Mouse (Mus musculus) neural tube, embryonic 11.5 days (tissue): ENCODE measurements at regions not wholly inside any gene's neighbourhood (a gene's known extent, or its start where the extent isn't known, plus 50 kb on each side); places are given as distances from the start of the nearest gene placed in this dataset.

Experiments used
- ATAC-seq: fragments of 200-750 bp; cut with Nextera tagmentation; 2 replicates; pipeline ENCODE4 v1.8.0; 2017; ENCODE audit warnings: moderate number of reproducible peaks, mild to moderate bottlenecking, moderate TSS enrichment, moderate library complexity; ENCODE audit not compliant: insufficient read depth, low FRiP score, low TSS enrichment
- DNase-seq: peaks from one replicate; pipeline ENCODE4 v3.0.0-alpha.2; 2015; ENCODE audit warnings: low spot score
- H3K27ac ChIP-seq: fragments of 300-500 bp; sonication (generic); 2 replicates; pipeline ENCODE4 v1.5.1; 2014; ENCODE audit warnings: low read depth, mild to moderate bottlenecking, low read length
- H3K27me3 ChIP-seq: fragments of 300-500 bp; sonication (generic); 2 replicates; pipeline ENCODE4 v1.6.1; 2014; ENCODE audit warnings: mild to moderate bottlenecking, low read length, mixed read lengths; ENCODE audit not compliant: control insufficient read depth, insufficient read depth
- H3K36me3 ChIP-seq: fragments of 300-500 bp; sonication (generic); 2 replicates; pipeline ENCODE4 v1.6.1; 2014; ENCODE audit warnings: mild to moderate bottlenecking, low read length, moderate library complexity, mixed read lengths; ENCODE audit not compliant: control insufficient read depth, insufficient read depth
- H3K4me1 ChIP-seq: fragments of 300-500 bp; sonication (generic); 2 replicates; pipeline ENCODE4 v1.6.1; 2014; ENCODE audit warnings: low read length, mixed read lengths; ENCODE audit not compliant: control insufficient read depth, insufficient read depth
- H3K4me2 ChIP-seq: fragments of 300-500 bp; sonication (generic); 2 replicates; pipeline ENCODE4 v1.6.1; 2014; ENCODE audit warnings: low read depth, mild to moderate bottlenecking, moderate library complexity
- H3K4me3 ChIP-seq: fragments of 300-500 bp; sonication (generic); 2 replicates; pipeline ENCODE4 v1.5.1; 2014; ENCODE audit warnings: low read depth, low read length
- H3K9ac ChIP-seq: fragments of 300-500 bp; sonication (generic); 2 replicates; pipeline ENCODE4 v1.6.1; 2014; ENCODE audit warnings: mild to moderate bottlenecking, low read length
- H3K9me3 ChIP-seq: fragments of 300-500 bp; sonication (generic); 2 replicates; pipeline ENCODE4 v1.6.1; 2016; ENCODE audit warnings: low read length; ENCODE audit not compliant: control insufficient read depth
- WGBS: fragments of 180-500 bp; shearing (Covaris S2); extraction: QIAGEN DNeasy Blood & Tissue Kit; methylation state at CpG from one replicate; pipeline ENCODE4 v1.1.7; 2014; 5-methylcytosine and 5-hydroxymethylcytosine counted together

DNA sequence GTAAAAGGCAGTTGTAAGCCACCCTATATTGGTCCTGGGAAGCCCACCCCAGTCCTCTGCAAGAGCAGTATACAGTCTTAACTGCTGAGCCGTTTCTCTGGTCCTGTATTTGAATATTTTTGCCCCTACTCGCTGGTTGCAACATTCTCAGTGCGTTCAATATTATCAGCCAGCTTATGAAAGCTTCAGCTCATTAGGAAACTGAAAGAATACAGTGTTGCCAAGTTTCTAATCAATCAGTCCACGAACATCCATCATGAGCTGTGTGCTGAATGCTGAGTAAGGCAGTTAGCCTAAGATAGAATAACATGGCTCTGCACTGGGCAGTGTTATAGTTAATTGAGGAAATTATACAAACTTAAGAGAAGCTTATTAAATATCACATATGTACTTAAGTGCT, 148.7 kb downstream of the Tmem26 start:
- Histone ChIP-seq H3K9ac (no peak overlapping the region), H3K27ac (no peak overlapping the region), H3K4me2 (no peak overlapping the region), H3K4me1 (no peaks in the 10 kb centered on the region), H3K4me3 (no peak overlapping the region), H3K36me3 (no peaks in the 10 kb centered on the region), H3K27me3 (no peaks in the 10 kb centered on the region), H3K9me3 (no peaks in the 10 kb centered on the region)
- ATAC-seq (no peak), DNase-seq (no peak)
- 83% methylated on average over 4 of the region's 4 CpGs for WGBS

DNA sequence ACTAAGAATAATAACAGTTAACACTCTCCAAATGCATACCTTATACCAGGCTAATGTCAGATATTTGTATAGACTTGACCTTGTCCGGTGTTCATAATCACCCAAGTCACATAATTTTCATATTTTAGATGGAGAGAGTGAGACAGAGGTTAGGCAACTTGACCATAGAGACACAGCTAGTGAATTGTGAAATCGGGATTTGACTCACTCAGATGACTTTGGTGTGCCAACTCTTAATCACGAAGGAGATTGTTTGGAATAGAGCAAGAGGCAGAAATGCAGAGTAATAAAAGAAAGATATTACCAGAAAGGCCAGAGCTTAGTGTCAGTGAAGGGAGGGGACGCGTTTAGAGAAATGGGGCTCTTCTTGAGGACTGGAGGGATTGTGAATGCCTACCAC, 152.2 kb downstream of the Tmem26 start:
- H3K9ac ChIP-seq, result no peak overlapping the region
- no peak overlapping the region for H3K27ac ChIP-seq
- no peaks in the 10 kb centered on the region for H3K4me1 ChIP-seq
- 91% methylated on average over 5 of the region's 5 CpGs for WGBS
- H3K9me3 ChIP-seq, result no peaks in the 10 kb centered on the region
- no peak overlapping the region for H3K4me2 ChIP-seq
- no peaks in the 10 kb centered on the region for H3K36me3 ChIP-seq
- no peak overlapping the region for H3K4me3 ChIP-seq
- H3K27me3 ChIP-seq, result no peaks in the 10 kb centered on the region
- no peak for ATAC-seq
- no peak for DNase-seq

DNA sequence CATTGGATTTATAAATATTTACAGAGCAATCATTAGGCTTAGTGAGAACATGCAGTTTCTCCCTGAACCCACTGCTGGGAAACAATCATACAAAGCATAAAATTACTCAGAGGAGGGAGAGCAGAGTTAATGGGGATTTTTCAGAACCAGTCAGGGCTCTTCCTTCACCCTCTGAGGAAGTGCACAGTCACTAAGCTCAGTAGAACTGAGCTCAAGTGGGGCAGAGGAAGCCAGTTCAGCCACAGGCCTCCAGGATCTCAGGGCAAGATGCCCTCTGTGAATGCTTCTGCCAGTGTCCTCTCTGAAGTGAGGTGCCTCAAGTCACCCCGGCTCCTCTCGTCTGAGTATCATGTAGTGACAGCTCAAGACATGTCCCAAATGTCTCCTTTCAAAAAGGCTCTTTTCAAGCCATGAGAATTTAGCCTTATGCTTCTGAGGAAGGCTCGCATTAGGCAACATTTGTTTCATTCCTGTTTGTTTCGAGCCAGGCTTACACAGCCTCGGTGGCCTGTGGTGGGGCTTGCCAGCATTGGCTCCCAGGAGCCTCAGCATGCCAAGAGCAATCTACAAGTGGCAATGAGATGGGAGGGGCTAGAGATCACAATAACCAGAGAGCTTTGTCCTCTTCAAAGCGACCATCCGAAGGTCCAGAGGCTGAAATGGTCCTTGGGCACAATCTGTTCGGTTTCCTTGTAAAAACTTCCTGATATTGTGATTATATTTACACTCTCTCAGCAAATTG, 169.8 kb downstream of the Tmem26 start:
- no peak overlapping the region for H3K9ac ChIP-seq
- no peak for ATAC-seq
- WGBS, result 77% methylated on average over 8 of the region's 8 CpGs

DNA sequence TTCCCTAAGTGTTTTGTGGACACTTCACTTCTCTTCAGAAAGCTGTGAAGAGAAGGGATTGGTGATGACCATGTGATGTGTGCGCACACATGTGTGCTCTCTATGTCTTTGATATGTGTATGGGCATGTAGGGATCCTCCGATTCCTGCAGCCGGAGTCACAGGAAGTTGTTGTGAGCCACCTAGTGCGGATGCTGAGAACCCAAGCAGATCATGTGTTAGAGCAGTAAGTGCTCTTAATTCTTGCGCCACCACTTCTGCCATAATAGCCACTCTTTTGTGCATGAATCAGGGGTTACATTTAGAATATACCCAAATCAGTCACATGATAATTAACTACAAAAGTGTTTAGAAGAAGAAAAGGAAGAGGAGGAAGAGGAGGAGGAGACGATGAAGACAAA, 170.7 kb downstream of the Tmem26 start:
- Histone ChIP-seq H3K4me2 (no peak overlapping the region), H3K27ac (no peak overlapping the region), H3K27me3 (no peaks in the 10 kb centered on the region), H3K9me3 (no peaks in the 10 kb centered on the region), H3K4me3 (no peak overlapping the region), H3K36me3 (no peaks in the 10 kb centered on the region), H3K9ac (no peak overlapping the region), H3K4me1 (no peaks in the 10 kb centered on the region)
- WGBS, result 92% methylated on average over 6 of the region's 6 CpGs
- DNase-seq (no peak), ATAC-seq (no peak)

More for the DNA sequence above, 169.8 kb downstream of the Tmem26 start:
- H3K9me3 ChIP-seq, result no peaks in the 10 kb centered on the region
- no peak overlapping the region for H3K4me3 ChIP-seq
- H3K4me2 ChIP-seq, result no peak overlapping the region
- H3K27me3 ChIP-seq, result no peaks in the 10 kb centered on the region
- no peaks in the 10 kb centered on the region for H3K36me3 ChIP-seq
- no peaks in the 10 kb centered on the region for H3K4me1 ChIP-seq
- DNase-seq, result no peak
- H3K27ac ChIP-seq, result no peak overlapping the region

DNA sequence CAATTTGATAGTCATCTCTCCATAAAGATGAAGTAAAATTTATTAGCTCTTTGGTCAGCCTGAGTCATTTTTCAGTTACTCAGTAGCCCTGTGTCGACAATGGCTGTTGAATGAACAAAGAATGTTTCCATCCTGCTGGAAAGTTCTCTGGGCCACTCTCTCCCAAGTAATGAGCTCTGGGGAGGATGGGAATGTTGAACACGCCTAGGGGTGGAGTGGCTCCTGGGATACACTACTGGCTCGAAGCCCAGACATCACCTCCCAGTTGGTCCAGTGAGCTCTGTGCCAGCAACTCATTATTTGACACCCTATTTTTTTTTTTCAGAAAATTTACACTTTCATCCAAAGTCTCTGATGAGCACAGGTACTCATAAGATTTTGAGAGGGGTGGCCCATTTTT, 174.1 kb downstream of the Tmem26 start:
- H3K9ac ChIP-seq, result no peak overlapping the region
- H3K27me3 ChIP-seq, result no peaks in the 10 kb centered on the region
- H3K4me2 ChIP-seq, result no peak overlapping the region
- no peak overlapping the region for H3K4me3 ChIP-seq
- H3K9me3 ChIP-seq, result no peaks in the 10 kb centered on the region
- H3K4me1 ChIP-seq, result no peaks in the 10 kb centered on the region
- no peak overlapping the region for H3K27ac ChIP-seq
- DNase-seq (no peak), ATAC-seq (no peak)
- H3K36me3 ChIP-seq, result no peaks in the 10 kb centered on the region
- 87% methylated on average over 3 of the region's 3 CpGs for WGBS

DNA sequence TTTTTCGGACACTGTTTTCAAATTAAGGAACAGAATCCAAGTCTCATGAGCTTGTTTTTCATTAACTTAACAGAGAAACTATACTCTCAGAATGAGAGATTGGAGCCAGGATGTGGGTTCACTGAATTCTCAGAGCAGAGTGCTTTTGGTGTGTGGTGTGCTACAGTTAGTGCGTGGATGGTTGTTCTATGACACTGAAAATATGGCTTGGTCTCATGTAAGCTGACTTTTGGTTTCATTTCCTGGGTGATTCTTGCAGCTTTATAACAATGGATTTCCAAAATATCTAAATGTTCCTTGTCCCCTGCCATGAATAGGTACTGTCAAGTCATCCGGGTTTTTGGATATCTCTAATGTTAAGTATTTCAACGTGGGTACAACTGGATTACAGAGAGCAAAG, 177.7 kb downstream of the Tmem26 start:
- Histone ChIP-seq H3K4me3 (no peak overlapping the region), H3K4me2 (no peak overlapping the region), H3K27me3 (no peaks in the 10 kb centered on the region), H3K9me3 (no peaks in the 10 kb centered on the region), H3K9ac (no peak overlapping the region), H3K36me3 (no peaks in the 10 kb centered on the region), H3K4me1 (no peaks in the 10 kb centered on the region), H3K27ac (no peak overlapping the region)
- DNase-seq, result no peak
- no peak for ATAC-seq
- WGBS, result 85% methylated on average over 4 of the region's 4 CpGs

DNA sequence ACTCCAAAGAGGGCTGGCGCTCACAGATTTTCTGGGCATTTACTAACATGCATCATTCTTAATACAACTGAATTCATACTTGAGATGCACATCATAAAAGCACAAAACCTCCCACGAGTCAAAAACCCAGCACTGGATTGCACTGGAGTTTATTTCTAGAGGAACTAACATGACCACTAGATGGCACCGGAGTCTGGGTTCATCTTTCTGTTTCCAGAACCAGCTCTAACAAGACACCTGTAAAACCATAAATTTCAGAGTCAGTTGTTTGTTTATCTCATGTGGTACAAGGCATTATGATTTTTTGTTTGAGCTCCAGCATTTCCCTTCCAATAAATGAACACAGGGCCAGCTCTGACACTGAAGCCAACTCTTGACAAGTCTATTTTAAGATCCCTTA, 179.2 kb downstream of the Tmem26 start:
- H3K4me3 ChIP-seq, result no peak overlapping the region
- H3K36me3 ChIP-seq, result no peaks in the 10 kb centered on the region
- no peaks in the 10 kb centered on the region for H3K27me3 ChIP-seq
- no peak overlapping the region for H3K4me2 ChIP-seq
- no peaks in the 10 kb centered on the region for H3K4me1 ChIP-seq
- H3K9ac ChIP-seq, result no peak overlapping the region
- ATAC-seq (no peak), DNase-seq (no peak)
- WGBS, result 37% methylated on average over 3 of the region's 3 CpGs
- H3K9me3 ChIP-seq, result no peaks in the 10 kb centered on the region
- no peak overlapping the region for H3K27ac ChIP-seq

DNA sequence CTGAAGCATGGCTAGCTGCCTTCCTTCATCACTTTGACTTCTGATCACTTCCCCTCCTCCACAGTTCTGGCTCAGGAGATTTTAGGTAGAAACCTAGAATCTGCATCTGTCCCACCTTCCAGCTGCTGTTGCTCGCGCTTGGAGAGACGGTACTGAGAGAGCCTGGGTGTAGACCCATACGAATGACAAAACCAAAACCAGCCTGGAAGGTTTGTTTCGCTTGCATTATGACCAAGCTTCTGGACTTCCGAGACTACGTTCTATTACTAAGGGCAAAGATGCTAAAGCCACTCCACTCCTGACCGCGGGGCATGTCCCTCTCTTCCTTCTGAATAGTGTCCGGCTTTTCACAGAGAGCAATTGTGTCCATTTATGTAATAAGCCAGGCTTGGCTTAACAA, 180.9 kb downstream of the Tmem26 start:
- Histone ChIP-seq H3K27ac (no peak overlapping the region), H3K36me3 (no peaks in the 10 kb centered on the region), H3K4me2 (no peak overlapping the region), H3K4me3 (no peak overlapping the region), H3K9me3 (no peaks in the 10 kb centered on the region), H3K9ac (no peak overlapping the region), H3K27me3 (no peaks in the 10 kb centered on the region), H3K4me1 (no peaks in the 10 kb centered on the region)
- DNase-seq, result no peak
- no peak for ATAC-seq
- 95% methylated on average over 10 of the region's 10 CpGs for WGBS

DNA sequence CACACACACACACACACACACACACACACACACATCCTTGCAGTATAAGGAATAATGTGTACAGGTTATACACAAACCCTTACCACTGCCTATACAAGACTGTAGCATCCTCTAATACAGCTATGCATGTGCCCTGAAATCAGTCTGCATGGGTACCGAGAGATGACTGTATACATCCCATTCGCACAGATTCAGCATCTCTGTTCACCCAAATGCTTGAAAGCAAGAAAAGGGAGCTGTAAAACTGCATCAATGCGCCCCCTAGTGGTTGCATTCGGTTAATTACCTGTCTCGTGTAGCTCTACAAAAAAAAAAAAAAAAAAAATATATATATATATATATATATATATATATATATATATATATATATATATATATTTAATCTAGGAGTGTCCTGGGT, 184.8 kb downstream of the Tmem26 start:
- Histone ChIP-seq H3K27me3 (no peaks in the 10 kb centered on the region), H3K36me3 (no peaks in the 10 kb centered on the region), H3K4me3 (no peak overlapping the region), H3K4me2 (no peak overlapping the region), H3K4me1 (no peaks in the 10 kb centered on the region), H3K9me3 (no peaks in the 10 kb centered on the region), H3K27ac (no peak overlapping the region), H3K9ac (no peak overlapping the region)
- ATAC-seq (no peak), DNase-seq (peak; percentile 40)
- WGBS, result 35% methylated on average over 5 of the region's 5 CpGs
